Mouse (Mus musculus) naive thymus-derived CD4-positive, alpha-beta T cell, adult 2 months (primary cell): ENCODE data around the gene Rfesd.

Experiments used
- DNase-seq: peaks from one replicate; pipeline ENCODE4 v3.0.0-alpha.2; 2011; ENCODE audit warnings: low read depth

The Rfesd gene

GRCm38 (mm10) chr13:76017974-76018843 is at the start of gene Rfesd:
Gene Rfesd (minus strand): TSS chr13:76018719.
- peak; percentile 98 for DNase-seq

- DNase-seq, result no peak
Observed at GRCm38 (mm10) chr13:76064363-76064945, 45.9 kb upstream of the Rfesd start.

- no peak for DNase-seq
Observed at GRCm38 (mm10) chr13:76063548-76063947, 45.0 kb upstream of the Rfesd start.

GRCm38 (mm10) chr13:76062569-76062968 is 44.0 kb upstream of the Rfesd start:
- no peak for DNase-seq

- DNase-seq, result no peak
Observed at GRCm38 (mm10) chr13:76062126-76062525, 43.6 kb upstream of the Rfesd start.

GRCm38 (mm10) chr13:76059591-76059990 is 41.1 kb upstream of the Rfesd start:
- no peak for DNase-seq

GRCm38 (mm10) chr13:76057267-76058069 is 38.9 kb upstream of the Rfesd start:
- DNase-seq, result no peak

GRCm38 (mm10) chr13:76056896-76057266 is 38.4 kb upstream of the Rfesd start, which contains the start of gene Gpr150:
Gene Gpr150 (minus strand): TSS chr13:76056996.
- no peak for DNase-seq

GRCm38 (mm10) chr13:76056261-76056724 is 37.8 kb upstream of the Rfesd start:
- peak; percentile 45 for DNase-seq

- peak; percentile 4 for DNase-seq
Observed at GRCm38 (mm10) chr13:76055391-76056232, 37.1 kb upstream of the Rfesd start.

GRCm38 (mm10) chr13:76044971-76045370 is 26.5 kb upstream of the Rfesd start:
- no peak for DNase-seq

- no peak for DNase-seq
Observed at GRCm38 (mm10) chr13:76042455-76042854, 23.9 kb upstream of the Rfesd start.

- no peak for DNase-seq
Observed at GRCm38 (mm10) chr13:76024588-76024987, 6.1 kb upstream of the Rfesd start.

GRCm38 (mm10) chr13:76021782-76022181 is 3.3 kb upstream of the Rfesd start:
- DNase-seq, result peak; percentile 14

GRCm38 (mm10) chr13:76018844-76019400 is 403 bp upstream of the Rfesd start:
- DNase-seq, result no peak

- DNase-seq, result no peak
Observed at GRCm38 (mm10) chr13:76017465-76017864, 1.1 kb downstream of the Rfesd start.

- no peak for DNase-seq
Observed at GRCm38 (mm10) chr13:76014511-76014910, 4.0 kb downstream of the Rfesd start.

- DNase-seq, result no peak
Observed at GRCm38 (mm10) chr13:76003272-76003671, 15.2 kb downstream of the Rfesd start.

- no peak for DNase-seq
Observed at GRCm38 (mm10) chr13:75992169-75993028, 26.1 kb downstream of the Rfesd start.

GRCm38 (mm10) chr13:75988096-75988495 is 30.4 kb downstream of the Rfesd start:
- DNase-seq, result no peak
